Mouse (Mus musculus) cerebellum, postnatal 25 days (tissue): ENCODE data around the gene Rxrg.

Experiments used
- DNase-seq, 2 experiments: peaks; one replicate each; pipeline ENCODE4 v3.0.0; 2021; ENCODE audit warnings: mixed read lengths in 2 of 2

Gene Rxrg

DNA sequence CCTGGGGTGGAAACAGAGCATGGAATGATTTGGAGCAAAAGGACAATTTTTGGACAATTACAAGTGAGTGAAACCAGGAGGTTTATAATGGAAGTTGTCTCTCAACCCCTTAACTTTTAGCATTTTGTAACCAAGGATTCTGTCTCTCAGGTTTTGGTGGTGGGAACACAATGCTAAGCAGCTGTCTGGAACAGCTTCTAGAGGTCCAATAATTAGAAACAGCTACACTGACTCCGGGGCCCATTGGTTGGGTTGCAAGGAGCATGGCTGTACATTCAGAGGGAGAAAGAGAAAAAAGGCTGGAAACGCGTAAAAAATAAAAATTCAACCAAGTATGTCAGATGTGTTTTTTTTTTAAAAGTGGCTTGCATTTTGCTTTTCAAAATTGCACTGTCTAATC, 50.5 kb downstream of the Rxrg start:
- DNase-seq, result no peak

DNA sequence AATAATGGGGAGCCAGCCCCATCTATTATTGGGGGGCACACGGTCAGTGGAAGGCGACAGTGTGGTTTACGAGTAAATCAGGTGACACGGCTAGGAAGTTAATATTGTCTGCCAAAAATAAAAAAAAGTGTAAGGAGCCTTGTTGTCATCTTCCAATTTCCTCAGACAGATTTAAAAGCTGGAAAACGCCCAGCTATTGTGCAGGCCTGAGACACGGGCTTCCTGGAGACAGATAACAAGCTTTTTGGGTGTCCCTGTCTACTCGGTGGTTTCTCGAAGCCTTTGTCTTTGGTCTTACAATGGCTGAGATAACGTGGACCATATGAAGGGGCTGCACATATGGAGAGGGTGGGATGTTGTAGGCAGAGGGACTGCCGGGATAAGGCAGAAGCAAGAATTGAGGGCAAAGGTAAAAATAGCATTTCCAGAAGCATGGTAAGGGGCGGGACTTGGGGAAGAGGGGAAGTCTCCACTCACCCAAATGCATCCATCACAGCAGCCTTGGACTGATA, 51.0 kb downstream of the Rxrg start:
- no peak for DNase-seq

DNA sequence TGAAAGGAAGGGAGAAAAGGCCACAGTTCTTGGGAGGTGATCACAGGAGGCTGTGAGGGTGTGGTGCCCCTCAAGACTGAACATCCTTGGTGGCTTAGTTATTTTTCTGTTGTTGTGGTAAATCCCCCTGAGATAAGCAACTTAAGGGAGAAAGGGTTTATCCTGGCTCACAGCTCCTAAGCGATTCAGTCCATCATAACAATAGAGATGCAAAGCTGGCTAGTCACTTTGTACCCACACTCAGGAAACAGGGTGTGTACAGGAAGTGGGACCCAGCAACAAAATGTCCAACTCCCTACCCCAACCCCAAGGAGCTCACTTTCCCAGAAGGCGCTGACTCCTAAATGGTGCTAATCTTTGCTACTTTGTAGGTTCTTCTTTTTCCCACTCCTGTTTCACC, 54.2 kb downstream of the Rxrg start:
- DNase-seq, result no peak

DNA sequence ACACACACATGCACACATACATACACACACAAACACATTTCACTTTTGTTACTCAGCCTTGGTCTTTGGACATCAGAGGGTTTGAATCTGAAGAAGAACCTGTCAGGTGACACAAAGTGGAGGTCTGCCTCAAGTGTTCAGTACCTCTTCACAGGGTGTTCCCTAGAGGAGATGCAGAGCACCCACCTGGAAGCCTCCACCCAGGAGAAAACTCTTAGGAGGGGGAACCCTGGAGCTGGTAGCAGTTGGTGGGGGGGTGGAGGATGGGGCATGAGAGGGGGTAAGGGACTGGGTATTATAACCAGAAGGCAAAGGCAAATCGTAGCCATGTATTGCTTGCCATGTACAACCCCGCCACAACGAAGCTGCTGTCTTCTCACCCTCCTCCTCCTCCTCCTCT, 60.9 kb downstream of the Rxrg start:
- DNase-seq, result no peak

DNA sequence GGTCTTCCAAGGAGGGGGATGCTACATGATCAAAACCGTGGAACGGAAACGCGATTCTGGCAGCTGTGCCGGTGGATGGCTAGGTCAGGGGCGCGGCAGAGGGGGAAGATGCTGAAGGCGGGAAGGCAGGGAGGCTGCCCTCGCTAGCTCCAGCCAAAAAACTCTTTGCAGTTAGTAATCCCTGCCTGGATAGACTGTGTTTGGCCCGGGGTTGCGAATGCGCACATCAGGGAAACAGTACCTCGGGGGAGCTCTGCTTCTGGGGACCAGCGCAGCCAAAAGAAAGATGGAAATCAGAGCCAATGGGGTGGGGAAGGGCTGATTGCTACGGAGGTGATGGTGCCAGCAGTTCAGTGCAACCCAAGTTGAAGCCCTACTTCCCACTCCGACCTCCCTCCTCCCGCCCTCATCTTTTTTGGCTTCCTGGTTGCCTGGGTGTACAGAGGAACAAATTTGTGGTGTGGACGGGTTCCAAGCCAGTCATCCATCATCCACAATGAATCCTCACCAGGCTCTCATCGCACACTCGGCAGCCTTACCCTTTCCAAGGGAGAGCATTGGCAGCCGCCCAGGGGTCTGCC, 62.4 kb downstream of the Rxrg start:
- peak; percentile 35 to 61 for DNase-seq

DNA sequence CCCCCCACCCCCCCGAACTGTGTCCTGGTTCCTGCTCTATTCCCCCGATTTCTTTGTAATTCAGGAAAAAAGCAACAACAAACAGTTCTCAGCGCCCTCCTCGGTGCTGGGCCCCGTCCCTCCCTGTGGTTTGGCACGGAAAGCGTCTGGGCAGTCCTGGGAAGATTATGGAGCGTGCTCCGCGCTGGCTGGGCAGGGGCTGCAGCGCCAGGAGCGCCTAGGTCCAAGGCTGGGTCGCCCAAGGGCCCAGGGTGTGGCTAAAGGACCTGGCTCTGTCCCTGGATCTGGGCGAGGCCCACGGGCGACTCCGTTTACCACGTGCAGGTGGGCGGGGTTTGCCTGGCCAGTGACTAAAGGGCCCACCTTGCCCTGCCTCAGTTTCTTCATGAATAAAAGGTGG, 62.9 kb downstream of the Rxrg start:
- DNase-seq, result peak; percentile 29 to 44

DNA sequence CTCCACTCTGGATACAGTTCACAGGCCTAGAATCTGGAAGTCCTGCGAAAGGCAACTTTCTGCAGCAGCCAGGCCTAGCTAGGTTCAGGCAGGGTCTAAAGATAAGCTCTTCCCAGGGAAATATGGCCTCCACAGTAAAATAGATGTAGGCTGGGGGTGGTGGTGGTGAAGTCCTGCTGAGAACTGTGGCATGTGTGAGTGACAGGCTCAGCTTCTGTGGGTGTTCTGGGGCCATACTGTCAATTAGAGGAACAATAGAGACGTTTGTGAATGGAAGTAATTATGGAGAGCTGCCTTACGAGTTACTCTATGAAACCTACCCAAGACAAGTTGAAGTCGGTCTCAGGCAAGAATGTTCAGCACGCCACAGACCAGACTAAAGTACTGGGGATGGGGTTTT, 65.0 kb downstream of the Rxrg start:
- no peak for DNase-seq

DNA sequence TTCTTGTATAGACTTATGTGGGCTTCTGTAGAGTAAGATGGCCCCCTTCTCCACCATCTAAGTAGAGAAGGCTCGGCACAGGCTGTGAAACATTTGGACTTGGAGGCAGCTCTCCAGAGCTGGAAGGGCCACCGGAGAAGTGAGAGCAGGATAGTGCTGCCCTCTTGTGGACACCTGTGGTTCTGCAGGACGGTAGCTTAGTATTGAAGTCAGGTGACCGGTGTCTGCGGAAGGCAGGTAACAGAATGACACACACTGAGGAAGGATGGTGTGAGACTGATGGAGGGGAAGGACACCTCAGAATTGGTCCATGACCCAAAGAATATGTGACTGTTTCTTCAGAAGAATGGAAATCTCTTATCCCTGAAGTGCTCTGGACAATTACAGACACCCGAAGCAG, 71.6 kb downstream of the Rxrg start:
- DNase-seq, result peak; percentile 76 to 85

DNA sequence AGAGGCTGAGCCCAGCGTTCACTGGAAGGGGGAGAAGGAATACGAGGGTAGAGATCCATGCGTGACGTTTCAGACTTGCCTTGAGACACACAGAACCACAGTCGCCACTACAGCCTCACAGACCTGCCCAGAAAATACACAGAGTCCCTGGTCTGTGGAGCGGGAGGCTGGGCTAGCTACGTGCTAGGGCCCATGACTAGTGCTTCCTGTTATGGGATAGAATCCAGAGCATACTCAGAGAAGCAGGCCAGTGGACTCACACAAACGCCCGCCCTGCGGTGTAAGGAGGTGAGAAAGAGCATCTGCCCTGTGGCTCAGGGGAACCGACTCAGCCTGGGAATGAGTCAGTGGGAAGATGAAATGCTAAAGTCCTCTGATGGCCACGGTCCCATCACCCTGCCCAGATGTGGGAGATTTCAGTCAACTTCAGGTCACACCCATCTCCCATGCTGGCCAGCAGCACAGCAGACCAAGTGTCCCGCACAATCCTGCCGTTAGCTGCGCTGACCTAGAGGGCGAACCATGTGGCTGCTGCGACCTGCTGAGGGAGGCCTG, 74.3 kb downstream of the Rxrg start:
- no peak for DNase-seq

DNA sequence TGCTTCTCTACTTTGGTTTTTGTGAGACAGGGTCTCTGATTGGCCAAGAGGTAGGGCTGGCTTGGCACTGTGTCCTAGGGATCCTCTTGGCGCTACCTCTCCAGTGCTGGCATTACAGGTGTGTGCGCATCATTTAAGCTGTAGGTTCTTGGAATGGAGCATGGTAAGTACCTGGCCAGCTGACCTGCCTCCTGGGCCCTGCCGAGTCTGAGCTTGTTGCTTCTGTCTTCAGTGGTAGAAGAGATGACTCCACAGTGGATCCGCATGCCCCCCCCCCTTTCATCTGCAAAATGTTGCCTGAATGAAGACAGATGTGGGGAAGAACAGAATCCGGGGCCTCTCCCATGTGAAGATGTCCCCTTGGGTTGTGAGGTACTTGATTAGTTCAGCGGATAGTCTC, 80.9 kb downstream of the Rxrg start:
- DNase-seq, result no peak

DNA sequence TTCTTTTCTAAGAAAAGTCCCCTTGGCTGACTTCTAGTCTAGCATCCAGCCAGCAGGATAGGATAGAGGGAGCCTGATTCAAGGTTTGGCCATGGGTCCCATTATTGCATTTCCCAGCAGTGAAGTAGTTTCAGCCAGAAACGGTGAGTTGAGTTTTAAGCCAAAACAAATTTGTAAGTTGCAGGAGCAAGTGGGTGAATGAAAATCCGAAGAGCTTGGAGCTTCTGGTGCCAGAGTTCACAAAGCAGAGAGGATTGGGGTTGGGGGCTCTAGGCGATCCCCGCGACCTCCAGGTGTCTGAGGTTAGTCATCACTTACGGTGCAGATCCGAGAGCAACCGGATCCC, 89.8 kb downstream of the Rxrg start:
- no peak for DNase-seq

DNA sequence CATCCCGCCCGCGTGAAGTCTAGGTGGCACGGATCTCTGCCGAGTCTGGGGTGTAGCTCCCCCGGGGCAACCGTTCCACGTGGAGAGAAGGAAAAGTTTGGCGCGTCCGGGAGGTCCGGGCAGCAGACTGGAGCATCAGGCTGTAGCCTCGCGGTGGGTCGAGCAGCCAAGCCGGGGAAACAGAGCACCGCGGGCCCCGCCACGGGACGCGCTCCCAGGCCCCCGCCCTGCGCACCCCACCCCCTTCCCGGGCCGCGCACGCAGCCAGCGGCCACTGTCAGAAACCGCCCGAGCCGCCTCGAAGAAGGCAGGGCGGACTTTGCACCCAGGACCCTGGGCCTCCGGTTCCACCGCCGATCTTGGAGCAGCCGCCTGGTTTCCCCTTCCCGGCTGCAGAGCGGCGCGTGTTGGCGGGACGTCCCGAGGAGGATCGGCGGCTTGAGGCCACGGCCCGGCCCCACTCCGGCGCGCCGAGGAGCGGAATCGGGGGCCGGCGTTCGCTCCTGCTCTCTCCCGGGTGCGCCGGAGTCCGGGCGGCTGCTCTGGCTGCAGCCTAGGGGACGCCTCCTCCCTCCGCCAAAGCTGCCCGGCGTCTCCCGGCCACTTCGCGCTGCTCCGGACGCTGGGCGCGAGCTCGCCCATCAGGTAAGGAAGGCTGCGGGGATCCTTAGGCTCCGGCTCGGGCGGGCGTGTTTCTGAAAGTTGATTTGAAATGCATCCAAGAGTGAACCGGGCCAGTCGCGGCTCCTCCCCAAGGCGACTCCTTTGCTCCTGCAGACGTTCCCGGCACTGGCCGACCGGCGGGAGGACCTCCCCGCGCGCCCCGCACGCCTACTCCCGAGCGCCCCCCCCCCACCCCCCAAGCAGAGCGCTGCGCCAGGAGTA, 90.4 kb downstream of the Rxrg start:
- peak; percentile 15 to 33 for DNase-seq

DNA sequence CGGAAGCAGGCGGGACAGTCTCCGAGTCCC, 90.9 kb downstream of the Rxrg start, which contains the start of gene Lmx1a:
TSS of gene Lmx1a (plus strand) at position 6 of the 30 bp plus-strand sequence.
- no peak for DNase-seq
